Mouse (Mus musculus) kidney, embryonic 15.5 days (tissue): ENCODE measurements around the gene Pkp1. TPM values are rescaled to one million over a fixed set of nuclear protein-coding genes. Genes with fewer than 3 reads are reported as not detected.
A peak's percentile ranks its signal among the peaks of the same experiment; 100 is the strongest.

Experiments
- ATAC-seq: fragments of 200-750 bp; cut with Nextera tagmentation; replicated peaks from 2 replicates; pipeline ENCODE4 v1.8.0; 2017; ENCODE audit warnings: moderate TSS enrichment; ENCODE audit not compliant: low FRiP score
- H3K27ac ChIP-seq: fragments of 300-500 bp; sonication (generic); 2 replicates; pipeline ENCODE4 v1.5.1; 2015; ENCODE audit warnings: mild to moderate bottlenecking, inconsistent platforms
- H3K27me3 ChIP-seq: fragments of 300-500 bp; sonication (generic); 2 replicates; pipeline ENCODE4 v1.6.1; 2015; ENCODE audit warnings: inconsistent platforms
- H3K36me3 ChIP-seq: fragments of 300-500 bp; sonication (generic); 2 replicates; pipeline ENCODE4 v1.6.1; 2015; ENCODE audit warnings: inconsistent platforms
- H3K4me1 ChIP-seq: fragments of 300-500 bp; sonication (generic); 2 replicates; pipeline ENCODE4 v1.6.1; 2015; ENCODE audit warnings: inconsistent platforms
- H3K4me2 ChIP-seq: fragments of 300-500 bp; sonication (generic); 2 replicates; pipeline ENCODE4 v1.6.1; 2015; ENCODE audit warnings: moderate library complexity, mild to moderate bottlenecking, inconsistent platforms
- H3K4me3 ChIP-seq: fragments of 300-500 bp; sonication (generic); replicated peaks from 2 replicates; pipeline ENCODE4 v1.5.1; 2015; ENCODE audit warnings: mild to moderate bottlenecking, inconsistent platforms
- H3K9ac ChIP-seq: fragments of 300-500 bp; sonication (generic); 2 replicates; pipeline ENCODE4 v1.6.1; 2015; ENCODE audit warnings: mild to moderate bottlenecking, inconsistent platforms
- H3K9me3 ChIP-seq: fragments of 300-500 bp; sonication (generic); replicated peaks from 2 replicates; pipeline ENCODE4 v1.6.1; 2016; ENCODE audit warnings: inconsistent platforms
- WGBS: fragments of 180-500 bp; shearing (Covaris S2); methylation state at CpG from one replicate; pipeline ENCODE4 v1.1.7; 2015; ENCODE audit warnings: mixed read lengths; 5-methylcytosine and 5-hydroxymethylcytosine counted together
- polyA plus RNA-seq: library from polyadenylated mRNA; unstranded; fragments of >200 nt; fragmentation: Nextera tagmentation; extraction: Ambion mirVana; gene quantifications from 2 replicates; pipeline ENCODE4 v1.2.1, GENCODE M21; 2015

The Pkp1 gene
- 0.35 and 0.57 TPM in 2 replicates for polyA plus RNA-seq

GRCm38 (mm10) chr1:135918644-135919407 lies at the start of gene Pkp1:
Gene Pkp1, minus strand, starts transcription at chr1:135919207.
- no peaks in the 10 kb centered on the region for H3K9me3 ChIP-seq
- peaks cover 10% of the 10 kb centered on the region; the same call in 1 of the 2 replicates for H3K4me1 ChIP-seq
- peak within 1 kb of the TSS; percentile 36 for H3K4me3 ChIP-seq
- ATAC-seq: peak; percentile 70; the same call in 1 of the 2 replicates
- H3K27ac ChIP-seq: no peak within 1 kb of the TSS
- peak within 1 kb of the TSS; percentile 14; the same call in 1 of the 2 replicates for H3K9ac ChIP-seq
- no peaks in the 10 kb centered on the region for H3K36me3 ChIP-seq
- WGBS: 1% methylated on average over 66 of the region's 67 CpGs
- H3K4me2 ChIP-seq: peak within 1 kb of the TSS; percentile 61
- H3K27me3 ChIP-seq: peaks cover 94% of the 10 kb centered on the region

GRCm38 (mm10) chr1:135967739-135968138 lies 48.7 kb upstream of the Pkp1 start:
- Histone ChIP-seq H3K9me3 (no peaks in the 10 kb centered on the region), H3K9ac (no peak overlapping the region), H3K4me2 (no peak overlapping the region), H3K27ac (no peak overlapping the region), H3K27me3 (no peaks in the 10 kb centered on the region), H3K4me1 (0 out of 2 replicates have a peak, but pooled peaks cover 7% of the 10 kb centered on the region), H3K4me3 (no peak overlapping the region), H3K36me3 (no peaks in the 10 kb centered on the region)
- 77% methylated on average over 4 of the region's 4 CpGs for WGBS
- no peak for ATAC-seq

- H3K4me1 ChIP-seq: 0 out of 2 replicates have a peak, but pooled peaks cover 7% of the 10 kb centered on the region
- H3K4me3 ChIP-seq: no peak overlapping the region
- no peak overlapping the region for H3K9ac ChIP-seq
- 41% methylated on average over 11 of the region's 11 CpGs for WGBS
- ATAC-seq: peak; percentile 61; the same call in 1 of the 2 replicates
- H3K9me3 ChIP-seq: no peaks in the 10 kb centered on the region
- no peak overlapping the region for H3K27ac ChIP-seq
- H3K4me2 ChIP-seq: no peak overlapping the region
- H3K36me3 ChIP-seq: no peaks in the 10 kb centered on the region
- H3K27me3 ChIP-seq: peaks cover 9% of the 10 kb centered on the region; the same call in 1 of the 2 replicates
Observed at GRCm38 (mm10) chr1:135964561-135964960, 45.6 kb upstream of the Pkp1 start.

- H3K9me3 ChIP-seq: no peaks in the 10 kb centered on the region
- H3K4me1 ChIP-seq: 0 out of 2 replicates have a peak, but pooled peaks cover 7% of the 10 kb centered on the region
- no peak overlapping the region for H3K4me3 ChIP-seq
- no peaks in the 10 kb centered on the region for H3K36me3 ChIP-seq
- no peak for ATAC-seq
- H3K27me3 ChIP-seq: peaks cover 11% of the 10 kb centered on the region; the same call in 1 of the 2 replicates
- H3K27ac ChIP-seq: no peak overlapping the region
- no peak overlapping the region for H3K4me2 ChIP-seq
- 57% methylated on average over 5 of the region's 5 CpGs for WGBS
- H3K9ac ChIP-seq: no peak overlapping the region
Observed at GRCm38 (mm10) chr1:135963177-135963576, 44.2 kb upstream of the Pkp1 start.

GRCm38 (mm10) chr1:135958483-135958882 lies 39.5 kb upstream of the Pkp1 start:
- Histone ChIP-seq H3K4me1 (0 out of 2 replicates have a peak, but pooled peaks cover 2% of the 10 kb centered on the region), H3K27ac (no peak overlapping the region), H3K9me3 (no peaks in the 10 kb centered on the region), H3K4me3 (no peak overlapping the region), H3K9ac (no peak overlapping the region), H3K4me2 (no peak overlapping the region), H3K27me3 (peaks cover 16% of the 10 kb centered on the region; the same call in 1 of the 2 replicates), H3K36me3 (no peaks in the 10 kb centered on the region)
- 45% methylated on average over 4 of the region's 4 CpGs for WGBS
- peak; percentile 41; the same call in 1 of the 2 replicates for ATAC-seq

DNA sequence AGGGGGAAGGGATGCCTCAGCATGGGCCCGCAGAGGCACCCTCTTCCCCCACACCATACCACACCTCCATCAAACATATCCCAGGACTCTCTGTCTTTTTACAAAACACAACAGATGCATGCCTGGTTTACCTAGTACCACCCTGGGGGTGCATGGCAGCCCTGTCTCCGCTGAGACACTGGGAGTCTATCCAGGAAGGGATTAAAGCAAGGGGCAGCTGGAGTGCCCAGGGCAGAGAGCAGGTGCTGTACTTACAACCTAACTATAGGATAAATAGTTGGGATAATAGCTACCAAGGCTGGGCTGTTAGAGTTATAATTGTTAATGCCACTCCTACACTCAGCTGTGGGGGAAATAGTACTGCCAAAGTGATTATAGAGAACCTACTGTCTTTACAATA lies 29.9 kb upstream of the Pkp1 start:
- no peak overlapping the region for H3K9ac ChIP-seq
- H3K27ac ChIP-seq: no peak overlapping the region
- H3K9me3 ChIP-seq: no peaks in the 10 kb centered on the region
- no peak for ATAC-seq
- 0 out of 2 replicates have a peak, but pooled peaks cover 2% of the 10 kb centered on the region for H3K4me1 ChIP-seq
- no peak overlapping the region for H3K4me2 ChIP-seq
- no peak overlapping the region for H3K4me3 ChIP-seq
- 0 out of 2 replicates have a peak, but pooled peaks cover 6% of the 10 kb centered on the region for H3K27me3 ChIP-seq
- WGBS: 59% methylated on average over 2 of the region's 2 CpGs
- no peaks in the 10 kb centered on the region for H3K36me3 ChIP-seq

- Histone ChIP-seq H3K27me3 (0 out of 2 replicates have a peak, but pooled peaks cover 23% of the 10 kb centered on the region), H3K9ac (no peak overlapping the region), H3K9me3 (no peaks in the 10 kb centered on the region), H3K27ac (no peak overlapping the region), H3K4me2 (no peak overlapping the region), H3K4me3 (no peak overlapping the region), H3K36me3 (no peaks in the 10 kb centered on the region), H3K4me1 (0 out of 2 replicates have a peak, but pooled peaks cover 2% of the 10 kb centered on the region)
- no peak for ATAC-seq
- 68% methylated on average over 4 of the region's 4 CpGs for WGBS
Observed at GRCm38 (mm10) chr1:135946247-135946646, 27.2 kb upstream of the Pkp1 start.

DNA sequence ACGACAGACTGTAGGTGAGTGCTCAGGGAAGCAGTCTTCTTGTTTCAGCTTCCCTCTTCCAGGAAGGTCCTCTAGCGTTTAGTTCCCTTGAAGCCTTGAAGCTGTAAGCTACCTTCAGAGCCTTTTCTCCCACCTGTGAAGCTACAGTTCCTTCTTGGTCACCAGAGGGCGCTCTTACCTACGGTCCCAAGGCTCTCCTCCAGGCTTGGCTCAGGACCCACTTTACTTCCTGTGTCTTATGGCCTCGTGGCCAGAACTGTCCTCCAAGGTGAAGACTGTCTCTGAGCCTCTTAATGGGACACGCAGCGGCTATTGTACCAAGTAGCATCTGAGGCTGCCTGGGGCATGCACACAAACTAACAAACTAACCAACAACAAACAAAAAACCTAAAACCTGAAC lies 26.7 kb upstream of the Pkp1 start:
- ATAC-seq: no peak
- no peak overlapping the region for H3K4me2 ChIP-seq
- no peaks in the 10 kb centered on the region for H3K36me3 ChIP-seq
- no peaks in the 10 kb centered on the region for H3K9me3 ChIP-seq
- H3K27ac ChIP-seq: no peak overlapping the region
- no peak overlapping the region for H3K9ac ChIP-seq
- no peak overlapping the region for H3K4me3 ChIP-seq
- 0 out of 2 replicates have a peak, but pooled peaks cover 23% of the 10 kb centered on the region for H3K27me3 ChIP-seq
- 0 out of 2 replicates have a peak, but pooled peaks cover 2% of the 10 kb centered on the region for H3K4me1 ChIP-seq
- 13% methylated on average over 7 of the region's 7 CpGs for WGBS

GRCm38 (mm10) chr1:135944526-135945259 lies 25.7 kb upstream of the Pkp1 start:
- Histone ChIP-seq H3K27me3 (0 out of 2 replicates have a peak, but pooled peaks cover 19% of the 10 kb centered on the region), H3K9ac (no peak overlapping the region), H3K9me3 (no peaks in the 10 kb centered on the region), H3K4me2 (no peak overlapping the region), H3K4me1 (0 out of 2 replicates have a peak, but pooled peaks cover 2% of the 10 kb centered on the region), H3K27ac (no peak overlapping the region), H3K4me3 (no peak overlapping the region), H3K36me3 (no peaks in the 10 kb centered on the region)
- 46% methylated on average over 12 of the region's 12 CpGs for WGBS
- ATAC-seq: no peak

GRCm38 (mm10) chr1:135943713-135944112 lies 24.7 kb upstream of the Pkp1 start:
- H3K27me3 ChIP-seq: 0 out of 2 replicates have a peak, but pooled peaks cover 19% of the 10 kb centered on the region
- H3K4me1 ChIP-seq: 0 out of 2 replicates have a peak, but pooled peaks cover 2% of the 10 kb centered on the region
- H3K9me3 ChIP-seq: no peaks in the 10 kb centered on the region
- H3K27ac ChIP-seq: no peak overlapping the region
- ATAC-seq: no peak
- H3K9ac ChIP-seq: no peak overlapping the region
- H3K36me3 ChIP-seq: no peaks in the 10 kb centered on the region
- WGBS: 94% methylated on average over 2 of the region's 2 CpGs
- no peak overlapping the region for H3K4me3 ChIP-seq
- H3K4me2 ChIP-seq: no peak overlapping the region

DNA sequence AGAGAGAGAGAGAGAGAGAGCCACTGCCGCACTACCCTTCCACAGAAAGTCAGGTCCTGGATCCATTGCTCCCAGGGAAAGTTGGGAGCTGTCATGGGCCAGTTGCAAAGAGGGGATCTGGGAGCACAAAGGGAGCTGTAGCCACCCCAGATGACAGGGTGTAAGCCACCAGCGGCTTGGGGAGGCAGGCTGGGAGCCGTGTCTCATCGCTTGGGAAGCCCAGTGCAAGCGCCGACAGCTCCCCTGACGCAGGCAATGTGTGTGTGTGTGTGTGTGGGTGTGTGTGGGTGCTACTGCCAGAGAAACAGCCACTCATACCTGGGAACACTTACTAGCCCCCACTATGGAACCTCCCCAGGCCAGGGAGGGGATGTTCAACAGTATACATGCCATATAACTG lies 23.1 kb upstream of the Pkp1 start:
- 42% methylated on average over 7 of the region's 7 CpGs for WGBS
- no peak overlapping the region for H3K4me2 ChIP-seq
- no peak overlapping the region for H3K27ac ChIP-seq
- H3K4me3 ChIP-seq: no peak overlapping the region
- H3K27me3 ChIP-seq: 0 out of 2 replicates have a peak, but pooled peaks cover 19% of the 10 kb centered on the region
- H3K36me3 ChIP-seq: no peaks in the 10 kb centered on the region
- no peaks in the 10 kb centered on the region for H3K9me3 ChIP-seq
- no peak overlapping the region for H3K9ac ChIP-seq
- no peak for ATAC-seq
- 0 out of 2 replicates have a peak, but pooled peaks cover 2% of the 10 kb centered on the region for H3K4me1 ChIP-seq
